Mouse (Mus musculus) naive thymus-derived CD4-positive, alpha-beta T cell, adult 2 months (primary cell): ENCODE results near the gene Sh2d4b.

Experiments
- DNase-seq: peaks from one replicate; pipeline ENCODE4 v3.0.0-alpha.2; 2011; ENCODE audit warnings: low read depth

The Sh2d4b gene

DNA sequence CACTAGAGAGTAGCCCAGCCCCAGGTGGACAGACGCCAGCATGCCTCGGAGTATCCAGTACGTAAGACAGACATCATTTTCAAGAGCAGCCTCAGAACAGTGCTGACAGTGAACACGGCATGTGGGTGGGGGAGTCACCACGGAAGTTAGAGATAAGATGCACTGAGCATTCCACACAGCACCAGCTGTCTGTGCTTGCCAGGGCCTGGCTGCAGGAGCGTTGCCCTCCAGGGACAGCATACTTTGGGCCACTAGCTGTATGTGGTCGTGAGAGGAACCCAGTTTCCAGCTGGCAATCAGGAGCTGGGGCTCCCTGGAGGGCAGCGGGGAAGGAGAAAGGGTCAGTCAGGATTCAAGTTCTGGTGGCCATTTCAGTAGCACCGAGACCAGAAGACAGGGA, 13.7 kb upstream of the Sh2d4b start:
- no peak for DNase-seq

DNA sequence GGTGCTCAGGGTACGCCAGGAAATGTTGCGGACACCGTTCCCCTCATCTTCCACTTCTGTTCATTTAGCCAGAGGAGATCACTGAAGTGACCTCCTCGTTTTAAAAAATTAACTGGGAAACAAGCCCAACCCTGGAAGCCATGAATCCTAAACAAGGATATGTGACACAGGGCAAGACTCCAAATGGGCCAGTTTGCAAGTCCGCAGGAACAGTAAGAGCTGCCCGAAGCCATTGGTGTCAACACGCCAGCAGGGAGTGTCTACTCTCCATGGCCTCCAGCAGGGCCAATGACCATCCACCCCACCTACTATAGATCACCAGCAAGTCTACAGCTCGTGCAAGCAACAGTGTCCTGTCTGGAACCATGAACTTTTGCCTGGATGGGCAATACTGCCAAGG, 12.7 kb upstream of the Sh2d4b start:
- DNase-seq = no peak

DNA sequence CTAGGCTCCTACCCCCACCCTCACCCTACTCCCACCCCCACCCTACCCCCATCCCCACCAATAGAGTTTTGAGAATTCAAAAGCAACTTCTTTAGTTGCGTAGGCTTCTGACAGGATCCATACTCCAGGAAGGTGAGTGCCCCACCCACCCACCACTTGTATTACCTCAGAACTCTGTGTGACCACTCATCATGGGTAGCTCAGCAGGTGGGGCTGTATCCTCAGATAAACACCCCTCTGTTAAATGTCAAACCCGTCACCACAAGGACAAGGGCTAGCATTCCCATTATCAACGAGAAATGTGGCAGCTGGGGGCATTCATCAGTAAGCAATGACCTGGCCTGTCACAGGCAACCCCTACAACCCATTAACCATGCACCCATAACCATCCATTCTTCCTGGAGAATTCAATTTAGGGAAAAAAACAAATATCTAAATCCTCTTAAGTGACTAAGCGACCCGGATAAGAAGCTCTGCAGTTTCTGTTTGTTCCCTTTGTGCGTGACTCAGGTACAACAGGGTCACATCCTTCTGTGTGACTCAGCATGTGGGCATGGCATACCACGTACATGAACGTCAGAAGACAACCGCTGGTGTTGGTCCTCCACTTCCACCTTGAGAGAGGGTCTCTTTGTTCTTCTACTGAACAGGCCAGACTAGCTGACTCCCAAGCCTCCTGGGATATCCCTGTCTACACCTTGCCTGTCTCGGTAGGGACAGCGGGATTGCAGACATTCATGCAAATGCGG, 9.4 kb upstream of the Sh2d4b start:
- peak; percentile 4 for DNase-seq

DNA sequence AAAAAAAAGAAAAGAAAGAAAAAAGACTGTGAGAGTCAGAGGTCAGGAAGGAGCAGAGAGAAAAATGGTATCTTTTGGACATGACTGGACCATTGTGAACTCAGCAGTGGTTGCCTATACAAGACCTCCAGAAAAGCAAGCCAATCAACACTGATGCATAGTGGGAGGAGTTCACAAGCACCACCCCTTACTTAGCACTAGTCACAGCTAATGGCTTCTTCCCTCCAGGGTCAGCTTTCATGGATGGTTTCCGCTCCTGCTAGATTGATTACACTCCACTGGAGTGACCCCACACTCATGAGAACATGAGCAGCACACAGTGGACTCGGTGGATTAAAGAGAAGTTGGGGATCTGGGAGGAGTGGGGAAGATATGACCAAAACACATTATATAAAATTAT, 7.2 kb upstream of the Sh2d4b start:
- DNase-seq = peak; percentile 1

DNA sequence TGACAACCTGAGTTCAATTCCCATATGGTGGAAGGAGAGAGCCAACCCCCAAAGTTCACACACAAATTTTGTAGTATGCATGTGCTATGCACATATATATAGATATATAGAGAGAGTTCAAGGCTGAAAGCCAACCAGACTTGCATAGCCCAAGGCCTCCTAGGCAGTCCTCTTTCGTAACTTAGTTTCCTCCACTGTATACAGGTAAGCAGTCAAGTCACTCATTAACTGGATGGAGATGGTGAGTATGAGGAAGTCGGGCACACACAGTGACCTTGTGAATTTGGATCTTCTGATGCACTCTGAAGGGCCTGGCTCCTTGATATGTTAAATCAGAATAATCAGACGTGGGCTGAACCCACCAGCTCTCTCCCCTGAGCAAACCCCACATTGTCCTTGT, 4.8 kb upstream of the Sh2d4b start:
- DNase-seq = peak; percentile 2

DNA sequence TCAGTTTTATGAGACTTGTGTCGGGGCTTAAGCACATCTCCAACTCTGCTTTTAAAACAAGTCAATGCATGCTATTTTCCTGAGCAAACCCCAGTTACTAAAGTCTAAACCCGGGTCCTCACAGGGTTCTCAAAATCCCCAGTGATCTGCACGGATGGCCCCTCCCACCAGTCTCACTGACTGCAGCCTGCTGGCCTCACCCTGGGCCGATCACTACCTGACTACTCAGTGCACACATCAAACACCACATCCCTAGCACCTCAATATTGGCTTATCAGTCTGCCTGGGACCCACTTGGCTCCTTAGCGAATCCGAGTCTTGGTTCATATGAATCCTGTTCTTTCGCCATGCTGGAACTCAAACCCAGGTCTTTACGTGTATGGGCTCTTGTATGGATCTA, 2.6 kb upstream of the Sh2d4b start:
- DNase-seq = peak; percentile 3

DNA sequence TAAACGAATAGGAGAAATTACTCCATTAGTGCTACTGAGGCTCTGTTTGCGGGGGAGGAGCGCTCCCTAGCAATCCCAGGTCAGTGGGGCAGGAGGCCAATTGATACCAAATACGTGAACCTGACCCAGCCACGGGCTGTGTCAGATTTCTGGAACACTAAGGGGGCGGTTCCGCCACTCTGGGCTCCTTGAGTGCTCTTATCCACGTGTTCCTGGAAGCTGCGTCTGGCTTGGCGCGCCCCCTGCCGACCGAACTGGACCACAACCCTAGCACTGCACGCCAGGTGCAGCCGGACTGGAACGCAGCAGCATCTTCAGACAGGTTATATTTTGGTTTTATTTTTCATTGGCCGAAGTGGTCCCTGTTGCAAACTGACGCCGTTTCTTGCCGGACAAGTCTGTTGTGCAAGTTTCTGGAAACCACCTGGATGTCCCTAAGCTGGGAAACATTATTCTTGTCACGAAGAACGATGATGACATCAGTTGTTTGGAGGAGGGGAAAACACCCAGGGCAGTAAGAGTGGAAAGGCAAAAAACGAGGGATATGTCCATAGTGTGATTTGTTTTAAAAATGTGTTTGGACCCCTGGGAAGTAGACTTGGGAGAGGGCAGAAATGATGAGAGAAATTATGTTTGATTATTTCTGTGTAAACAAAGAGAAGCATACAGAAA, 1.6 kb upstream of the Sh2d4b start:
- peak; percentile 78 for DNase-seq

DNA sequence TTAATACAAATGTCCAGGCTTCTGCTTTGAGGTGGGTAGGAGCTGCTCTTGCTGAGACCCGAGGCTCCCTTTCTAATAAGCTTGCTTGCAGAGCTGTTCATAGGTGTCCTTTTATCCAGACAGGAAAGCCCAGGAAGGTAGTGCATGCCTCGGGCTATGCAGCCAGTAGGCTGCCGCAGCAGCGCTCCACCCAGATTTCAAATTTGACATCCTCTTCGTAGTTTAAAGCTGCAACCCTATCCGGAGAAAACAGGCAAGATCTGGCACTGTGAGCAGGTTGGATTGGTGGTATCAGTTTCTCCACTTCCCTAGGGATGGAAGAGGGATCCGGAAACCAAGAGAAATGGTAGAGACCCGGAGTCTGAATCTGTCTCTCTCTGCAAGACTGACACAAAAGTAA, 818 bp upstream of the Sh2d4b start:
- DNase-seq = no peak

DNA sequence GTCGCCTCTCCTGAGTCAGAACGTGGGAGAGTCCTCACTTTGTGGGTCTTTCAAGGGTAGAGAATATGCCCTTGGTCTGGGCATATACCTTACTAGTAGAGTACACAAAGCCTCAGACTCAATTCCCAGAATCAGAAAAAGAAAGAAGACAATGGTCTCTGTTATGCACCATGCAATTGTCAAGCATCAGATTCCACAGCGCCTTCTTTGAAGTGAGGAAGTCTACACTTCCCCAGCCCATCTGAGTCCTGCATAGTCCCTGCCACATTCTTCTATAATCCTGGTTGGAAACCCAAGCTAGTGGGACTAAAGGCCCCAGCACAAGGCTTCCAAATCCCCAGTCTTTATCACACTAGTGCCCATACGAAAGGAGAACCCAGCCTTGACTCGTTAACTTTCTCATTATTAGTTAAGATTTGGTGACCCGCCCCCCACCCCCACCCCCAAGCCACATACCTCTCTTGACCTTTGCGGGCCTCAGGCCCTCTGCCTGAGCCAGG, 690 bp downstream of the Sh2d4b start:
- DNase-seq = no peak

DNA sequence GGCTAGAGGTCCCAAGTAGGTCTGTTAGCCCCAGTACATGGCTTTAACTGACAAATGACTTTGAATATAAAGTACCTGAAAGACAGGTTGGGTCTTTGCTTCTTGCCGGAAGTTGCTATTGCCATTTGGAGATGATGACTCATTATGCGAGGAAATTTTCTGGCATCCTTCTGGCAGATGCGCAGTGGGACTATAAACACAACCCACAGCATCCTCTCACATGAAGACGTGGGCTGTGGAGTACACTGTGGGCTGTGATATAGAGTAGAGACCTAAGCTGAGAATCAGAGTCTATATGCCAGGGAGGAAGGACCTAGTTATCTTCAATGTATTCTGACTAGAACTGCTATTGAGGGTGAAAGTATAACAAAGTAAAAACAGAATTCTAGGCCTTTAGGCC, 1.6 kb downstream of the Sh2d4b start:
- DNase-seq = no peak

DNA sequence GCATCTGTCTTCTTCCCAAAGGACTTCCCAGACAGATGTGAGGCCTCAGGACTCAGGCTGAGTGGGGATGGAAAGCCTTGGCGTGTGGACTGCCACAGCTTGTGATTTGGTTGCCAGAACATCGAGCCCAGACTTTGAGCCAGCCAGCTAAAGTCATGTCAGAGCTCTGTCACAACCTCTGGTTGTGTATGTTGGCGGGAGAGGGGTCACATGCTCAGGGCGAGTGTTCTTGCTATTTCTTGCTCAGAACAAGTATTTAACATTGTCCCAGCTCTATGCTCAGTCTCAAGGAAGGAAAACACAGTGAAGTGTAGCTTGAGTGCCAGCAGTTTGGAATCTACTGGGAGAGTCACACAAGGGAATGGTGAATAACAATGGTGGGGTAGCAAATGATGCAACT, 3.4 kb downstream of the Sh2d4b start:
- DNase-seq = no peak

DNA sequence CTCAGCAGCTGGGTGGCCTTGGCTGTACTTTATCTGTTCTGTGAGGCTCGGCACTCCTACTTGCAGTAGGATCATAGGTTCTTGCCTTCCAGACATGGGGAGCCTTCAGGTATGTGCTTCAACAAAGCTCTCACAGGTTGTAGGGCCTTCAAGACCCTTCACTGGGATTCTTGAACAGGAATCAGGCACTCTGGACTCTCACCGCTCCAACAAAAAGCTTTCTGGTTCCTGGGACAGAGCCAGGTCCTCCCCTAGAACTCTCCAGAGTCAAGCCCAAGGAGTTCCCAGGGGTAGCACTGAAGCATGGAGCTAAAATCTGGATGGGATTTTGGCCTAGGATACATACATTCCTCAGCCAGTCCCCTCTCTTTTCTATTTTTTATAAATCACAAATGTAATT, 3.9 kb downstream of the Sh2d4b start:
- DNase-seq = no peak

DNA sequence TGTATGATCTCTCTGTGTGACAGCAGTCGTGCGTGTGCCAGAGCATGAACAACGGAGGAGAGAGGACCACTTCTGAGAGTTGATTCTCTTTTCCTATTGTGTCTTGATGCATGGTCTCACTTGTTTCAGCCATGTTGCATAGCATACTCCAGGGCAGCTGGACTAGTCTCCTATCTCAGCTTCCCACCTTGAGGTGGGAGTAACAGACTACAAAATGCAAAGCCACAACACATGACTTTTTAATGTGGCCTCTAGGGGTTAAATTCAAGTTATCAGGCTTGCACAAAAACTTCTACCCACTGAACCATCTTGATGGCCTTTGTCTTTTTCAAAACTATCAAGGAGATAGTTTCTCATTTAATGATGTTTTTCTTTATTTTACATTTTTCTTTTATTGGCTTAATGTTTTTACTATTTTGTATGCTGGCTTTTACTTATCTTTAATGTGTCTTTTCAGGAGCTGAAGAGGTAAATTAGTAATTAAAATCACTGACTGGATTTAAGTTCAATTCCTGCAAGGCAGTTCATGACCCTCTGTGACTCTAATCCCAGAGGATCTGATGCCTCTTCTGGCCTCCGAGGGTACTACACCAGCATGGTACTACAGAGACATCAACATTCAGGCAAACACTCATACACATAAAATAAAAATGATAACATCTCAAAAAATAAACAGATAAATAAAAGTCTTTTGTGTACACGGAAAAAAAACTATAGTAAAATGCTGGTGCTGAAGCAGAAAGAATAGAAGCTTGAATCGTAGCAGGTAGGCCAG, 6.5 kb downstream of the Sh2d4b start:
- DNase-seq = no peak

DNA sequence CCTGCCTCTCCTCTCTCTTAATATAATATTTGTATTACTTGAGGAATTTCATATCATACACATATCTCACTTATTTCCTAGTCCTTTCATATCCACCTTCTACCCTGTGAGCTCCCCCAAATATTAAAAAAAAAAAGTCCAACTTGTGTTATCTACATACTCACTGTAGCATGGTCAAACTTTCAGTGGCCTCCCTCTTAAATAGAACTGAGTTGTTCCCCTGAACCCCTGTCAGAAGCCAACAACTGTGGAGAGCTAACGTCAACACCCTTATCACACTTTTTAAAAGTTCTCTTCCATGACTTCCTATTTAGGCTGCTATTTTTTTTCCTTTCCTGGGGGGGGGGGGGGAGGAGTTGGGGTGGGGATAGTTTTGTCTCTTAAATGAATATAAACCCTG, 7.3 kb downstream of the Sh2d4b start:
- DNase-seq = no peak

DNA sequence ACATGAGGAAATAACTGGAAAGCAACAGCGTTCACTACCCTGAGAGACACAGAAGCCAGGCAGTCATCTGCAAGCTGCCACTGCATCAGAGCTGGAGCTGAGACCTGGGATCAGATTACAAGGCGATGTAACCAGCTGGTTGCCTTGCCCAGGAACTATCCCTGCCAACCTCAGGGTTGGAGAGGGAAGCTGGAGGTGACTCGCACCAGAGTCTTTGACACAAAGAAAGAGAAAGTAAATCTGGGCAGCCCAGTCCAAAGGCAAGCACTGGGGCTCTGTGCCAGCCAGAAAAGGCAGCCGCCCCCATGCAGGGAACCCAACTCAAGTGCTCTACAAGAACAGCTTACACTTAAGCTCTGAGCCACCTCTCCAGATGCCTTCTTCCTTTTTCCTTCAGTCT, 7.8 kb downstream of the Sh2d4b start:
- no peak for DNase-seq

DNA sequence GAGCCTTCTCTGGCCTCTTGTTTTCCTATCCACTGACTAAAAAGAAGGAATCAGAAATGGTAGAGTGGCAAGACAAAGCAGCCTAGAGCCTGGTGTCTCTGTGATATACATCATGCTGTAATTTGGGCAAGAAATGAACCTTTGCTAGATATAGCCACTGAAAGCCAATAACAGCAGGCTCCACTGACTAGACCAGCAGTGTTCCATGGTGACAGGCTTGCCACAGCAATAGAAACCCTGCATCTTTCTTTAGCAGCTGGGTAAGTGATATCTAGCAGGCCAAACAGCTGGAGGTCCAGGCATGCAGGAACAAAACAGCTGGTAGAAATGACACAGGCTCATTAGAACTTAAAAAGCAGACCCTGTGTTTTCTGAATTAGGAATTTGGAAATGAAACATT, 18.5 kb downstream of the Sh2d4b start:
- no peak for DNase-seq

DNA sequence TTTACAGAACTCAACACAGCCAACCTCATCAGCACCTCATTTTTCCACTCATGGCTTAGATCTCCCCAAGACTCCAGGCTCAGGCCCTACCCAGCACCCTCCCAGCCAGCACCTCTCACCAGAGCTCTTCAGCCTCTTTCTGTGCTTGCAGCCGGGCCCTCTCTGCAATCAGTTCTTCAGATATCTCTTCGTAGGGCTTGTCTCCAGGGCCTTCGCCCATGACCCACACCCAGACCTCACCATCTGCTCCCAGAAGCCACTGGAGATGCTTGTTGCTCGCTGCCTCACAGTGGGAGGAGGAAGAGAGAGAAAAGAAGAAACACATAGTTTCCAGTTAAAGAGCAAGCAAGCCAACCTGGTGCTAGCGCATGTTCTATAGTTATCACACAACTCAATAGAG, 19.1 kb downstream of the Sh2d4b start:
- DNase-seq = no peak

DNA sequence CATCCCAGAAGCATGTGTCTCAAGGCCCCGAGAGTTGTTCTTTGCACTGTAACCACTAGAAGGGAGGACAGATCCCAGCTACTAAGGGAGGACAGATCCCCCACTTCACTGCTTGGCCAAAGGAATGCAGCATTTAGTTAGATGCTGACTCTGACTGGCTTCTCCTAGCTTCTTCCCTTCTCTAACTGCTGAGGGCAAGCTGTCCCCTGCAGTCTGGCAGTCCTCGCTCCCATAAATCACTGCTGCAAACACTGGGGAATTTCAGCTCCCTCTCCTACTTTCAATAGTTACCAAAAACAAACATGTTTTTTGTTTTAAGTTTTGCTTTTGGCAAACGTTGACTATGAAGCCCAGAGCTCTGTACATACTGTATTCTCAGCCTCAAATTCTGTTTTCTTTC, 22.5 kb downstream of the Sh2d4b start:
- DNase-seq = no peak

DNA sequence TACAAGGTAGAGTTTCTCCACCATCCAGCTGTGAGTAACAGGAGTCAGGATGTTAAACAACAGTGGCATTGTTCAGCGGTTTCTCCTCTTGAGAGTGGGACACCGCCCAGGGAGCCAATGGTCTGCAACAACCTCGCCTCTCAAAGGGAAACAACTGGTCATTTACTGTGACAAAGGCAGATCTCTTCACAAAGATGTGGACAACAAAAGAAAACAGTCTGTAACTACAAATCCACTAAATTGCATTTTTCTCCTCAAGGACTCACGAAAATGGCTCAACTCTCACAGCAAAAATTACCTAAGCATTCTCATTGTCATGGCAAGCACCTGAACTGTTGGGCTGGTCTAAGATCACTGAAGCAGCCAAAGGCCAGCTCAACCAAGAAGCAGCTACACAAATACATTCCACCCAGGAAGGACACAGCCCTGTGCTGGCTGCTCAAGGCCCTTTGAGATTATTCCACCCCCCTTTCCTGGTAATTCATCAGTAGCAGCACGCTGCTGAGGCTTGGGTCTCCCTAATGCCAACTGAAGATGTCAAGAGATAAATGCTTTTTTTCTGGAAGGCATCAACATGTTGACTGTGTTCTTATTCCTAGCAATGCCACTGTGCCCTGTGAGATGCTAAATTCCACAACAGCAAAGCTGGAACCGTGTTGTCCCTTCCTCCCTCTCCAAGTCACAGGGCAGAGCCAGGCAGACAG, 28.1 kb downstream of the Sh2d4b start:
- DNase-seq = no peak

DNA sequence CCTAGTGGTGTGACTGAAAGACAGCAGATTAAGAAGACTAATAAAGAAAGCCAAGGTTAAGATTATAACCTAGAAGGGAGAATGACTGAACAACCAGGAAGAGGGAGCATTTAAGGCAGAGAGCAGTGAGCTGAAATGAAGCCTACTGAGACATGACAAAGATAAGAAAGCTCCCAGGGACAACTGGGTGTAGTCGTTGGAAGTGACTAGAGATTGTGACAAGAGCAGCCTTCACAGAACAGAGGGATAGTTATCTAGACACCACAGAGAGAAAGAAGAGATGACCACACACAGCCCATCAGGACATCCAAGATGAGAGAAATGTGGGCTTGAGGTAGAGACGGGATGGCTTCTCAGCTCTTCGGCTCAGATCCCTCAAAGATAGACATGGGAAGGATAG, 29.4 kb downstream of the Sh2d4b start:
- DNase-seq = no peak

DNA sequence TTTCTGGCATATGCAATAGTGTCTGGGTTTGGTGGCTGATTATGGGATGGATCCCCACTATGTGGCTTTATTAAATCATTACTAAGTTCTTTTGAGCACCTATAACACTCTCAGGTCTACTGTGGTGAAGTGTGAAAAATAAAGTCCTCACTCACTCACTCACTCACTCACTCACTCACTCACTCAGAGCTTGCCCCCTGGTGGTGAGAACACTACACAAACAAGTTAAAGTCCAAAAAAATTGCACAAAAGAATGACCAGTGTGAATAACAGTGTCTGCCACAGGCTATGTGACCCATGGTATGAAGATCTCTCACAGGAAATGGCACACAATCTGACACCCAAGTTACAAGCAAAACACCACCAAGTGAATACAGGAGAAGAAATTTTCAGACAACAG, 30.0 kb downstream of the Sh2d4b start:
- DNase-seq = no peak

DNA sequence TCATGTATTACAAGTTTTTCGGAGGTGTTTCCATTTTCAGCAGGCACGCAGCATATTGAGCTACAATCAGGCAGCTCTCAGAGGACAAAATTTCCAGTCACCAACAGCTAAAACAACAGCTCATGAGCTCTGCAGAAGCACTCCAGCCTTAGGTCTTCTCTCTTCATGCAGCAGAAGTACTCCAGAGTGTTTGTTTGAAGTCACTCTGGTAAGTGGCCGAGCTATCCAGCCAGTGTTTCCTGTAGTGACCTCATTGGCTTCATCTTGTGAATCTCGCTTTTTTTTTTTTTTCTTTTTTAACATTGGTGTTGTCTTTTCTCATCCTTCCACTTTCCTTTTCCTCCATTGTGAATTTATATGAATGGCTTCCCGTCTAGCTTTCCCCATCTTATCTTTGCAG, 40.1 kb downstream of the Sh2d4b start:
- DNase-seq = no peak
